Mouse (Mus musculus) cerebellum, postnatal 25 days (tissue): ENCODE results near the gene Plxnb3.

Experiments
- DNase-seq, 2 experiments: peaks; one replicate each; pipeline ENCODE4 v3.0.0; 2021; ENCODE audit warnings: mixed read lengths in 2 of 2

The Plxnb3 gene

GRCm38 (mm10) chrX:73786364-73787224, 29.7 kb downstream of the Plxnb3 start, which contains the start of the genes Idh3g and Ssr4:
Gene Idh3g (minus strand): TSS chrX:73786897.
Gene Ssr4 (plus strand): TSS chrX:73787028.
- DNase-seq = peak; percentile 92

DNA sequence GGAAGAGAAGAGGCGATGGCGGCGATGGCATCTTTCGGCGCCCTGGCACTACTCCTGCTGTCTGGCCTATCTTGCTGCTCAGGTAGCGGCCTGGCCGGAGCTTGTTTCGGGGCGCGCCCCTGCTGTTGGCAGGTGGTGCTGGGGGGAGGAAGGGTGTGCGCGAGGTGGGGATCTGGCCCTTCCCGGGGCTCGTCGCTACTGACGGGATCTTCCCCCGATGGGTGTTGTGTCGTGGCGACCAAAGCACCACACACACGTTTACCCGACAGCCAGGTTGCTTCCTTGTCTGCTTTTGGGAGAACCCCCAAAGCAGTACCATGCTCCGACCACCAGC, 30.3 kb downstream of the Plxnb3 start:
- DNase-seq = no peak

- no peak for DNase-seq
Observed at GRCm38 (mm10) chrX:73788501-73788900, 31.6 kb downstream of the Plxnb3 start.

- no peak for DNase-seq
Observed at GRCm38 (mm10) chrX:73793039-73793438, 36.1 kb downstream of the Plxnb3 start.

DNA sequence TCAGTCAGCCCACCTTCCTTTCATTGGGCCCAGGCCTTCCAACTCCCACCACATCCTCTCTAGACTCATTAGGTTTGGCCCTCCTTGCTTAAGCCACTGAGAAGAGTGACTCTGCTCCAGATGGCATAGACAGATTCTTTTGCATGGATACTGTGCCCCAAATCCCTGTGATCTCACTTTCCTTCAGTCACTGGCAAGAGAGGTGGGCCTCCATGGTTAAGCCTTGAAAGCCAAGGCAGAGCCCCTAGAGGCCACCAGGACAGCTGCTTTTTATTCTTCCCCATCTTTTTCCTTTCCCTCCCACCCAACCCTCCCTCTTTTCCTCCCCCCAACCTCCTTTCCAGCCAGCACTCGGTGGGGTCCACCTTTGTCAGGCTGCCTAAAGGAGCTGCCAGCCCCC, 36.6 kb downstream of the Plxnb3 start:
- DNase-seq = no peak

GRCm38 (mm10) chrX:73797511-73797910, 40.6 kb downstream of the Plxnb3 start:
- no peak for DNase-seq

GRCm38 (mm10) chrX:73798502-73798901, 41.6 kb downstream of the Plxnb3 start:
- peak; percentile 85 to 90 for DNase-seq

DNA sequence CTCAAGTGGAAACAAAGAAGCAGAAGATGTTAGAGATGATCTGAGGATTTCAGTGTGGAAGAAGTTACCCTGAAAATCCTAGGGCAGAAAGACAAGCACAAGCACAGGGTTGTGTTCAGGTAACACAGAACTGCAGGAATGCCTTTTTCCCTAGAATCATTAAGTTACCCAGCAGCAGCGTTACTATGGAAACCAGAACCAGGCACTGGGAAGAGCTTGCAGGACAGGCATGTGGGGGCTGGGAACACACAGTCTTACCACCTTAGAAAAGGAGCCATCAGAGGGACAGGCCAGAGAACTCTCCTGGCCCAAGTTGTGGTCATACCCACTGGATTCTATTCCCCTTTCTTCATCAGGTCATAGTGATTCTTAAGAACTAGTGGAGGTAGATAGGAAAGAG, 48.9 kb downstream of the Plxnb3 start:
- DNase-seq = no peak

GRCm38 (mm10) chrX:73815072-73815471, 58.2 kb downstream of the Plxnb3 start:
- DNase-seq = no peak

GRCm38 (mm10) chrX:73816596-73817314, 59.9 kb downstream of the Plxnb3 start:
- no peak for DNase-seq
